Mouse (Mus musculus) erythroid progenitor cell, adult 5-6 weeks (primary cell): ENCODE results near the gene Olfr525. TPM values are rescaled to one million over a fixed set of nuclear protein-coding genes. Genes with fewer than 3 reads are reported as not detected.

Source experiments
- ATAC-seq: replicated peaks from 2 replicates; pipeline ENCODE4 v1.8.0; 2016; ENCODE audit warnings: moderate number of reproducible peaks, mild to moderate bottlenecking, moderate TSS enrichment, inconsistent platforms; ENCODE audit not compliant: poor library complexity, low FRiP score, severe bottlenecking
- total RNA-seq, 2 experiments: library from RNA; stranded (forward) in 1 of 2; stranded (reverse) in 1 of 2; fragments of 150-400 nt in 1 of 2; fragments of 186-747, 209-891 nt in 1 of 2; gene quantifications; 2 replicates each; pipeline versions ENCODE4 v1.2.3 to v1.2.4; 2015 to 2017; ENCODE audit warnings: low replicate concordance in 2 of 2

The Olfr525 gene
- total RNA-seq (2015; ENCODE audit: low replicate concordance) = not detected in 2 replicates
- not detected in 2 replicates for total RNA-seq (2017; ENCODE audit: low replicate concordance)

DNA sequence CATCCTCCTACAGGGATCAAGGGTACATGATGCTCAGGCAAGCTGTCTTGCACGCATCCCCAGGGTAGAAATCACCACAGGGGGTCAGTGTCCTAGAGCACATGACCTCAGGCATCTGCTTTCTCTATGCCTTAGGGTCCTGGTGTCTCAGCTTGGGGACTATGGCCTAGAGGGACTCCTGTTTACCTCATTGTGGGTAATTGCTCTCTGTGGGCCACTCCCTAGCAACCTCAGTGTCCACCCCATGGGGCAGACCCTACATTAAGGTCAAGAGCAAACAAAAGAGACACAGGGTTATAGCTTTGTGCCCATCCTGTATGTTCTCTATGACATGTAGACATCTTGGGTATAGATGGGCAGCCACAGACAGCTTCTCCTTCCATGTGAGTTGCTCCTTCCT is at the start of gene Olfr525:
Gene Olfr525 (plus strand): TSS at position 301 of the 400 bp plus-strand sequence.
- no peak for ATAC-seq

DNA sequence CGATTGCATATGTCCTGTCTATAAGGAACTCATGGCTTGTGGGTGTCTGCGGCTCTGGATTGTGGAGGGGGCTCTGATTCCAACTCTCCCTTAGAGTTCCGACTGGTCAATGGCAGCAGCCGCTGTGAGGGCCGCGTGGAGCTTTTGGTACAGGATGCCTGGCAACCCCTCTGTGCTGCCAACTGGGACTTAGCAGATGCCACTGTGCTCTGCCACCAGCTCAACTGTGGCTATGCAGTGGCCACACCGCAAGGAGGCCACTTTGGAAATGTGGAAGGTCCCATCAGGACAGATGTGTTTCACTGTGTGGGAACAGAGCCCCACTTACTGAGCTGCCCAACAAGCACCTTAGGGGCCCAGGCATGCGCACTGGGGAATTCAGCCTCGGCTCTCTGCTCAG is 24.9 kb upstream of the Olfr525 start:
- ATAC-seq = no peak

DNA sequence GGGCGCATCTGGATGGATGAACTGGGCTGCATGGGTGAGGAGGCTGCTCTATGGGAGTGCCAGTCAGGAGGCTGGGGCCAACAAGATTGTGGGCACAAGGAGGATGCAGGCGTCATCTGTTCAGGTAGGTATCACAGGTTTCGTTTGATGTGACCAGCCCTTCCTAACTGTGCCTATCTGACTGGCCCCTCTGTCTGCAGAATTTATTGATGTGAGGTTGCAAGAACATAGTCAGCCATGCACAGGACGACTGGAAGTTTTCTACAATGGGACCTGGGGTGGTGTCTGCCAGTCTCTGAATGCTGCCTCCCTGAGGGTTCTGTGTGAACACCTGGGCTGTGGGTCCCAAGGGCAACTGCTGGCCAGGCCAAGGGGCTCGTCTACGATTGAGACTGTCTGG is 23.8 kb upstream of the Olfr525 start:
- ATAC-seq = no peak

- ATAC-seq = no peak
These were observed 21.2 kb upstream of the Olfr525 start for GRCm38 (mm10) chr7:140299416-140299815.

- no peak for ATAC-seq
These were observed 735 bp upstream of the Olfr525 start for GRCm38 (mm10) chr7:140319861-140320385.

DNA sequence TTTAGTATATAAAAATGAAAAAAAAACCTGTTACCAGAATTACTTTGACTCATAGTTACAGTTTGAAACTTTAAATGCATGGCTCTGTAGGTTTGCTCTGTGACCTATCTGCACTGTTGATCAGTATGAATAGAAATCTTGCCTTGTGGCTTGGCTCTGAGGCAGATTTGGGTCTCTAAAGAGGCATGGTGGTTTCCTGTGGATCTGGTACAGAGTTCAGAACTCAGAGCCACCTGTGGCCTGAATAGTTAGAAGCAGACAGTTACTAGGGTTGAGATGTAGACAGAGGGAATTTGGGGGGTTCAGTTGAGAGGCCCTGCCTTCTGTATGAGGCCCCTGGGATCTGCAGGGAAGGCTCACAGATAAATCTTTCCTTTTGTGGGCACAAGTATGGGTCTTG is 477 bp downstream of the Olfr525 start:
- no peak for ATAC-seq

- no peak for ATAC-seq
These were observed 9.2 kb downstream of the Olfr525 start for GRCm38 (mm10) chr7:140329766-140330304.

GRCm38 (mm10) chr7:140333717-140334116 is 13.1 kb downstream of the Olfr525 start, which contains the start of gene Olfr527:
TSS of gene Olfr527 (plus strand) at chr7:140334017.
- no peak for ATAC-seq

- no peak for ATAC-seq
These were observed 40.9 kb downstream of the Olfr525 start, which contains the start of gene Olfr60 for GRCm38 (mm10) chr7:140361571-140361970. TSS of gene Olfr60 (minus strand) at chr7:140361671.

DNA sequence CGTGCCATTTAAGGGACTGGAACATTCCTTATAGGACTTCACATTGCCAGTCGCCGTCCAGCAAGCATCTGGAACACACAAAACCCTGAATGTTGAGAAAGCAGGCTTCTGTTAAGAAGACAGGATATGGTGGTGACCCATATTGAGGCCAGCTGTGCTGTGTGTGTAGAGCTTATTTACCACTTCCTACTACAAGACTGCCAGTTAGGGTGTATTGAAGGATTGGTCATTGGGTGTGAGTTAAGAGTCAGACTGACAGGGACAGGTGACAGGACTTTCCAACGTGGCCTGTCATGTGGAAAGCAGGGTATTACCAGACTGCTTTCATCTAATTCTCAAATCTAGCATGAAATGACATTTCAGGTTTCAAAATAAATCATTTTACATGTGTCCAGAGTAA is 53.6 kb downstream of the Olfr525 start:
- no peak for ATAC-seq

DNA sequence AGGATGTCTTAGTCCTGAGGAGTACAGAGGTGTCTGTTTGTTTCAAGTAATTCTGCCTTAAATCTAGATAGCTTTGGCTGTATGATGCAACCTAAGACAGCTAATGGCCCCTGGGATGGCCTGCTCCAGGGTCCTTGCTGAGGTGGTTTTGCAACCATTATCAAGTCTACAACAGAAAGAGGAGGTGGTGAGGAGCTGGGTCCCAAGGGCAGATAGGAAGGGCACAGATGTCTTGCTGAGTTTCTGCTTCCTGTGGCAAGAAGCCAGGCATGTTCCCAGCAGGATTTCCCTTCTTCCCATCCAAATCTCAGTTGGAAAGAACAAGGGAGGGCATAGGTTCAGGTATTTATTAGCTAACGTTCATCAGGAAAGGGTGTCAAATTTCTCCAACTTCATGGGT is 55.6 kb downstream of the Olfr525 start, which contains the start of gene Olfr530:
Gene Olfr530 (minus strand): TSS at position 101 of the 400 bp plus-strand sequence.
- ATAC-seq = no peak

GRCm38 (mm10) chr7:140376911-140377310 is 56.3 kb downstream of the Olfr525 start:
- ATAC-seq = no peak

Other genes starting within 250 kb of the Olfr525 start
- not detected in 2 replicates for gene Caly, start 238.3 kb upstream of the Olfr525 start, total RNA-seq (2015; ENCODE audit: low replicate concordance)
- gene Caly, start 238.3 kb upstream of the Olfr525 start, total RNA-seq (2017; ENCODE audit: low replicate concordance) = not detected in 2 replicates
- not detected in 2 replicates for gene Prap1, start 227.5 kb upstream of the Olfr525 start, total RNA-seq (2015; ENCODE audit: low replicate concordance)
- not detected in 2 replicates for gene Prap1, start 227.5 kb upstream of the Olfr525 start, total RNA-seq (2017; ENCODE audit: low replicate concordance)
- gene Fuom, start 218.4 kb upstream of the Olfr525 start, total RNA-seq (2015; ENCODE audit: low replicate concordance) = not detected in 2 replicates
- not detected in 2 replicates for gene Fuom, start 218.4 kb upstream of the Olfr525 start, total RNA-seq (2017; ENCODE audit: low replicate concordance)
- gene Paox, start 205.1 kb upstream of the Olfr525 start, total RNA-seq (2015; ENCODE audit: low replicate concordance) = 6.8 TPM in 1 of 2 replicates, not detected in the other
- 2.0 and 2.8 TPM in 2 replicates for gene Paox, start 205.1 kb upstream of the Olfr525 start, total RNA-seq (2017; ENCODE audit: low replicate concordance)
- gene Echs1, start 204.4 kb upstream of the Olfr525 start, total RNA-seq (2015; ENCODE audit: low replicate concordance) = 16.2 and 20.1 TPM in 2 replicates
- gene Echs1, start 204.4 kb upstream of the Olfr525 start, total RNA-seq (2017; ENCODE audit: low replicate concordance) = 8.6 and 12.6 TPM in 2 replicates
- 7.6 TPM in 1 of 2 replicates, not detected in the other for gene Mtg1, start 183.3 kb upstream of the Olfr525 start, total RNA-seq (2015; ENCODE audit: low replicate concordance)
- gene Mtg1, start 183.3 kb upstream of the Olfr525 start, total RNA-seq (2017; ENCODE audit: low replicate concordance) = 1.4 TPM in 1 of 2 replicates, not detected in the other
- not detected in 2 replicates for gene Sprn, start 166.0 kb upstream of the Olfr525 start, total RNA-seq (2015; ENCODE audit: low replicate concordance)
- not detected in 2 replicates for gene Sprn, start 166.0 kb upstream of the Olfr525 start, total RNA-seq (2017; ENCODE audit: low replicate concordance)
- gene Olfr522, start 156.1 kb upstream of the Olfr525 start, total RNA-seq (2015; ENCODE audit: low replicate concordance) = not detected in 2 replicates
- gene Olfr522, start 156.1 kb upstream of the Olfr525 start, total RNA-seq (2017; ENCODE audit: low replicate concordance) = not detected in 2 replicates
- not detected in 2 replicates for gene Olfr523, start 147.6 kb upstream of the Olfr525 start, total RNA-seq (2015; ENCODE audit: low replicate concordance)
- not detected in 2 replicates for gene Olfr523, start 147.6 kb upstream of the Olfr525 start, total RNA-seq (2017; ENCODE audit: low replicate concordance)
- not detected in 2 replicates for gene Olfr524, start 114.9 kb upstream of the Olfr525 start, total RNA-seq (2015; ENCODE audit: low replicate concordance)
- not detected in 2 replicates for gene Olfr524, start 114.9 kb upstream of the Olfr525 start, total RNA-seq (2017; ENCODE audit: low replicate concordance)
- gene Cd163l1, start 102.6 kb upstream of the Olfr525 start, total RNA-seq (2015; ENCODE audit: low replicate concordance) = not detected in 2 replicates
- gene Cd163l1, start 102.6 kb upstream of the Olfr525 start, total RNA-seq (2017; ENCODE audit: low replicate concordance) = not detected in 2 replicates
- gene 5830411N06Rik, start 73.6 kb upstream of the Olfr525 start, total RNA-seq (2015; ENCODE audit: low replicate concordance) = 0.42 TPM in 1 of 2 replicates, not detected in the other
- not detected in 2 replicates for gene 5830411N06Rik, start 73.6 kb upstream of the Olfr525 start, total RNA-seq (2017; ENCODE audit: low replicate concordance)
- not detected in 2 replicates for gene Olfr527, start 13.2 kb downstream of the Olfr525 start, total RNA-seq (2015; ENCODE audit: low replicate concordance)
- gene Olfr527, start 13.2 kb downstream of the Olfr525 start, total RNA-seq (2017; ENCODE audit: low replicate concordance) = not detected in 2 replicates
- not detected in 2 replicates for gene Olfr60, start 40.8 kb downstream of the Olfr525 start, total RNA-seq (2015; ENCODE audit: low replicate concordance)
- gene Olfr60, start 40.8 kb downstream of the Olfr525 start, total RNA-seq (2017; ENCODE audit: low replicate concordance) = not detected in 2 replicates
- not detected in 2 replicates for gene Olfr530, start 55.5 kb downstream of the Olfr525 start, total RNA-seq (2015; ENCODE audit: low replicate concordance)
- gene Olfr530, start 55.5 kb downstream of the Olfr525 start, total RNA-seq (2017; ENCODE audit: low replicate concordance) = not detected in 2 replicates
- gene Olfr531, start 82.1 kb downstream of the Olfr525 start, total RNA-seq (2015; ENCODE audit: low replicate concordance) = not detected in 2 replicates
- not detected in 2 replicates for gene Olfr531, start 82.1 kb downstream of the Olfr525 start, total RNA-seq (2017; ENCODE audit: low replicate concordance)
- not detected in 2 replicates for gene Olfr532, start 100.8 kb downstream of the Olfr525 start, total RNA-seq (2015; ENCODE audit: low replicate concordance)
- gene Olfr532, start 100.8 kb downstream of the Olfr525 start, total RNA-seq (2017; ENCODE audit: low replicate concordance) = not detected in 2 replicates
- not detected in 2 replicates for gene Olfr533, start 142.5 kb downstream of the Olfr525 start, total RNA-seq (2015; ENCODE audit: low replicate concordance)
- not detected in 2 replicates for gene Olfr533, start 142.5 kb downstream of the Olfr525 start, total RNA-seq (2017; ENCODE audit: low replicate concordance)
- not detected in 2 replicates for gene Olfr535, start 163.4 kb downstream of the Olfr525 start, total RNA-seq (2015; ENCODE audit: low replicate concordance)
- gene Olfr535, start 163.4 kb downstream of the Olfr525 start, total RNA-seq (2017; ENCODE audit: low replicate concordance) = not detected in 2 replicates
- not detected in 2 replicates for gene Olfr536, start 186.5 kb downstream of the Olfr525 start, total RNA-seq (2015; ENCODE audit: low replicate concordance)
- gene Olfr536, start 186.5 kb downstream of the Olfr525 start, total RNA-seq (2017; ENCODE audit: low replicate concordance) = not detected in 2 replicates
- not detected in 2 replicates for gene Olfr538, start 247.0 kb downstream of the Olfr525 start, total RNA-seq (2015; ENCODE audit: low replicate concordance)
- gene Olfr538, start 247.0 kb downstream of the Olfr525 start, total RNA-seq (2017; ENCODE audit: low replicate concordance) = not detected in 2 replicates